Mouse (Mus musculus): ENCODE data around the gene Zfp839.
A peak's percentile ranks its signal among the peaks of the same experiment; 100 is the strongest.

Gene Zfp839

DNA sequence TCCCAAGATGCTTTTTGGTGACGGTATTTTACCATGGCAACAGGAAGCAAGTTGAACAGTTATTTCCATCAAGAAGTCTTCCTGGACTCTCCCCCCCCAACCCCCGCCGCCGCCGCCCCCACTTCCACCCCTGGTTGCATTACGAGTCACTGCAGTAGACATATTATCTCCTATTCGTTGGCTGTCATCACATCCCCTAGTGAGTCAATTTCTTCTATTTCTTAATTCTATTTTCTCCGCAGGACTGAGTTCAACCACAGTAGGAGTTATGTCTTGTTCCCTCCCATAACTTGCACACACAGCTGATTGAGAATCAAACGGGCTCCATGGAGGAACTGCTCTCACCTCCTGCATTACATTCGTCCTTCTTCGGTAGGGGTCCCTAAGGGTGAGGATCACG, 38.1 kb downstream of the Zfp839 start:
- no peak for DNase-seq

DNA sequence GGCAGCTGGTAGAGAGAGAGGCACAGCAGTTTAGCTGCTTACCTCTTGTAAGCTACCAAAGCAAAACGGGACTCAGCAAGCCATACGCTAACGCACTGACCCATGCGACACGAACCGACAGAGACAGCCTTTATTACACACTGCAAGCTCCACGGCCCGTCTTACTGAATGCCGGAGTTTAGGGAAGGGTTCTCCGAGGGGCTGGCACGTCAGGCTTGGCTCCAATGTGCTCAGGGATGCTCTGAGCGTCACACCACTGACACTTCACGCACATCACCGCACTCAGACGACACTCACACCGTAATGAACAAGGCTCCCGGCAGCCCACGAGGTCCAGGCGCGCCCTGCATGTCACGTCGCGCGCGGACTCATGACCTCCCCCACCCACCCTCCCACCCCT, 38.6 kb downstream of the Zfp839 start:
- no peak for DNase-seq

DNA sequence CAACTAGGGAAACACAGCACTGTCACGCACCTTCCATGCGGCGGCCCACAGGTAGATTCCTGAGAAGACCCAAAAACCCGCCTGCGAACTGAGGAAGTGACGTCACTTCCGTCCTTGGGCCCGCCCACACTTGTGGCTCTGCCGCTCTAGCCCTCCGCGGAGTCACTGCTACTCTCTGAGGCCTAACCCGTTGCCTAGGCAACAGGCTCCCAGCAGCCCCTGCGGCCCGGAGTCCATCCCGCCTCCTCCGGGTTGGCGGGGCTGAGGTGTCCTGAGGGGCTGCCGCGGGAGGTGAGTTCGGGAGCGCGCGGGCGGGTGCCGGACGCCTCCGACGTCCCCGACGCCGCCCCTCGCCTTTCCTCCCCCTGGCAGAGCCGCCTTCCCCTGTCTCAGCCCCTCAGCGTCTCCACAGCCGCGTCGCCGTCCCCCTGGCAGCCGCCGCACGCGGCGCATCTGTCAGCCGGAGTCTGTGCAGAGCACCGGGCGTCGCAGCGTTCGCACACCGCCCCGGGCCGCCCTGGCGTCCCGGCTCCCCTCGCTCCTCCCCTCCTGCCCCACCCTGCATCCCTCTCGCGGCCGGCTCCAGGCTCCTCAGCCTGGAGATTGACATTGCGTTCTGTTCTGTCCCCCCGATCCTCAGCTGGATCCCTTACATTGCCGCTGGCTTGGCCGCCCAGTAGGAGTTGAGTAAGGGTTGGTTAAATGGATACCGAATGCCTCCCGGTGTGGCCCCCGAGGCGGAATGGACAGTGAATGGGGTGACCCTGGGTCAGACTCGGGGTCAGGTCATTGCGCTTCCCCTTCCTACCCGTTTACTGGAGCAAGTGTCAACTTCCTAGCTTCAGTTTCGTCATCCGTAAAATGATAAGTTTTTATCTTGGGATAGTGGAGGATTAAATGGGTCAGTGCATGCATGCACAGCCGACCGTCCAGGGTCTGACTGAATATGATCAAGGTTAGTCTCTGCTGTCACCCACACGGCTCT, 39.3 kb downstream of the Zfp839 start, which contains the start of the genes Cinp and Tecpr2:
TSS of gene Cinp (minus strand) at position 110 of the 985 bp plus-strand sequence.
TSS of gene Tecpr2 (plus strand) at position 229 of the 985 bp plus-strand sequence.
- DNase-seq, result peak; percentile 91 to 93

DNA sequence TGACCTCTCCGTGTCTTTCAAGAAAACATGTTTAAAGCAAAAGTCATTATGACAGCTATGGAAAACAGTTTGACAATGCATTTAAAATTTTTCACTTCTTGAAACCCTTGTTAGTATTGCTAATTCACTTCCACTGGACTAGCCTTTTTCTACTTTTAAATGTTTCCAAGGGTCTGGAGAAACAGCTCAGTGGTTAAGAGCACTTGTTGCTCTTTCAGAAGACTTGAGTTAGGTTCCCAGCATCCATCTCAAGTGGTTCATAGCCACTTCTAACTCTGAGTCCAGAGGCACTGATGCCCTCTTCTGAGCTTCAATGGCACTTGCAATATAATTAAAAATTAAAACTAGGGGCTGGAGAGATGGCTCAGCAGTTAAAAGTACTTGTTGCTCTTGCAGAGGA, 41.8 kb downstream of the Zfp839 start:
- DNase-seq, result no peak

DNA sequence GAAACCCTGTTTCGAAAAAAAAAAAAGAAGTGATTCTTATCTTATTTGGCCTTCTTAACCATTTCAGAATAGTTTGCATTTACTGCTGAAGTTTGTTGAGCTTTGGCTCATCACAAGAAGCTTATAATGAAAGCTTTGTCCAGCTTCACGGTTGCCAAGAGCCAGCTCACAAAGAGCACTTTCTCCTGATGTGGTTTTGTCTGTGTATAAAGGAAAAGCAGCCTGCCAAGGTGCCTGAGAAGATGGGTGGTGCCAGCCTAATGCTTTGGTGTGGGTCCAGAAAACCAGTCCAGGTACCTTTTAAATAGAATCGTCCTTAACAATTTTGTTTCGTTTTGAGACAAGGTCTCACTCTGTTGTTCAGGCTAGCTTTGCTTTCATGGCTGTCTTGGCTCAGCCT, 52.1 kb downstream of the Zfp839 start:
- DNase-seq, result no peak

DNA sequence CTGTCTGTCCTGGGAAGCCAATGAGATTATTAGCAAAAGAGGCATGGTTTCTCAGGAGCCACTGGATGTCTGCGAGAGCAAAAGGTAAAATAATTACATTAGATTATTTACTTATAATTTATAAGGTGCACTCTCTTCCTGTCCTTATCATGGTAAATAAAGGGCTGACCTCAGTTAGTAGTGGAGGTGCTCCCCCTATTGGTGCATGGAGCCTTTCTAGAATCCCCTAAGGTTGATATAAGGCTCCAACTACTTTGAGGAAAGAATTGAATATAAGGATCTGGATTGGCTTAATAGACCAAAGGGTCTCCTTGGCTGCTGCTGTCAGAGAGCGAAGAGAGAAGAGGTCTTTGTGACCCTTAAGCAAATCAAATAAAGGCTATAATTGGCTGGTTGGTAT, 53.5 kb downstream of the Zfp839 start:
- peak in 1 of 2 experiments; percentile 37 for DNase-seq

DNA sequence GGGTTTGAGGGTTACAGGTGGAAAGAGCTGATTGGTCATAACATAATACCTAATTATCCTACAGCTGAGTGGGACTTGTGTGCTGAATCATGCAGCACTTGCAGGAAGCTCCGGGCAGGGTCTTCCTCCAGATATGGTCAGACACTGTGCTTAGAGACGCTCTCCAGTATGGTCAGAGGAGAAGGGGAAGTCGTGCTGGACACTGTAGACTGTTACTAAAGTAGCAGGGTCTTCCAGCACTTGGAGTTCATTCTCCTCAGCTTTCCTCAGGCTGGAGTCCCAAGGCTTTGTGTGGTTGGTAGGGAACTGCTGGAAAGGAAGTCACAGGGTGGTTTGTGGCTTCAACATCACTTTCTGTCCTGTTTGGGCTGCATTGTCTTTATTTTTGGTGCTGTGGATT, 57.8 kb downstream of the Zfp839 start:
- no peak for DNase-seq

DNA sequence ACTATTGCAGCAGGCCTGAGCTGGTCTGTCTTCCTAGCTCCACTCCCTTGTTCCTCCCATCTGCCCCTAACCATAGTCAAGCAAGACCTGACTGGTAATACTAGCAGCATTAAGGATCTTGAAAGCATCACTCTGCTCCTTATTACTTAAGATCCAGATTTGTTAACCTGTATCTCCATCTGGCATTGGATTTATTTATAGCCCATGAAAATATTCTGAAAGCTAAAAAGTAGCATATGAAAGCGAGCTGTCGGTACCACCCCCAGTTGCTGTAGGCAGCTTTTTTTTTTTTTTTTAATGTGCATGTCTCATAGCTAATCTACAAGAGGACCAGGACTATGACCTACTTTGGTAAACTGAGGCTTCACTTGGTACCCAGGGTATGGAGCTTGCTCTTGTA, 59.9 kb downstream of the Zfp839 start:
- no peak for DNase-seq

DNA sequence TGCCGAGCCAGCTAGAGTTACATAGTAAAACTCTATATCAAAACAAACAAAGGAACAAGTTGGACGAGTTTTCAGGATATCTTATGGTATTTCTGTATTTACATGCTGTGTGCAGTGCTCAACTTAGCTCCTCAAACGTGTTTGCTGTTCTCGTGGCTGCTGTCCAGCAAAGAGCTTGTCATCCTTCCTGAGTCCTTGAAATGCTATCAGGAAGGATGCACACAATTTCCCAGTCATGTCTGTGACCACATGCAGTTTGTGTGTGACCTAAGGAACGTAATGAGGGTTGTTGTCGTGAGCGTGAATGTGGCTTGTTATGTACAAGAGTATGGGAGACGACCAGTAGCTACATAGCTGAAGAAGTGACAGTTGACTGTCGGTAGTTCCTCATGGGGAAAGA, 65.7 kb downstream of the Zfp839 start:
- DNase-seq, result no peak
